Mouse (Mus musculus): Measurements from ENCODE around the gene Cyb5d1. TPM values are rescaled to one million over a fixed set of nuclear protein-coding genes. Genes with fewer than 3 reads are reported as not detected.
"Not testable (repeated sequence)": the region's sequence is repeated elsewhere in the genome, so short reads cannot be mapped to it uniquely, and the experiment has no call there.

Cyb5d1 gene
- polyA plus RNA-seq, 1 experiment from 2014 or later, result 44.3 TPM

GRCm38 (mm10) chr11:69398486-69399200, 3.2 kb upstream of the Cyb5d1 start:
- H3K36me3 ChIP-seq, result peaks cover 46% of the 10 kb centered on the region
- no peaks in the 10 kb centered on the region for H3K9me3 ChIP-seq
- no peak overlapping the region for H3K4me3 ChIP-seq
- no peaks in the 10 kb centered on the region; the same call in 1 of the 2 replicates for H3K27me3 ChIP-seq
- no peak for ATAC-seq (replicated peaks)
- 29% methylated on average over 21 of the region's 21 CpGs for WGBS
- H3K27ac ChIP-seq (replicated peaks), result no peak overlapping the region
- peaks cover 32% of the 10 kb centered on the region for H3K4me1 ChIP-seq
- no peak overlapping the region for H3K9ac ChIP-seq (replicated peaks)
- no peak overlapping the region for H3K4me2 ChIP-seq (replicated peaks)

- 12% methylated on average over 16 of the region's 16 CpGs for WGBS
- Histone ChIP-seq H3K4me2 (replicated peaks) (peak within 1 kb of the TSS; percentile 65; the same call in 1 of the 2 replicates), H3K27me3 (no peaks in the 10 kb centered on the region; the same call in 1 of the 2 replicates), H3K4me1 (peaks cover 32% of the 10 kb centered on the region), H3K4me3 (peak within 1 kb of the TSS; percentile 7; the same call in 1 of the 2 replicates), H3K36me3 (peaks cover 41% of the 10 kb centered on the region), H3K9ac (replicated peaks) (0 out of 2 replicates have a peak within 1 kb of the TSS, but pooled peaks have one; percentile 2), H3K9me3 (no peaks in the 10 kb centered on the region), H3K27ac (replicated peaks) (peak within 1 kb of the TSS; percentile 98; the same call in 1 of the 2 replicates)
- ATAC-seq (replicated peaks), result no peak
Measured at GRCm38 (mm10) chr11:69398059-69398458, 2.6 kb upstream of the Cyb5d1 start, which contains the start of gene Tmem88. Tmem88 (minus strand) TSS chr11:69398234.

GRCm38 (mm10) chr11:69397581-69398057, 2.2 kb upstream of the Cyb5d1 start:
- Histone ChIP-seq H3K9ac (replicated peaks) (0 out of 2 replicates have a peak overlapping the region, but pooled peaks have one; percentile 2), H3K4me3 (peak overlapping the region; percentile 7; the same call in 1 of the 2 replicates), H3K27ac (replicated peaks) (no peak overlapping the region), H3K4me2 (replicated peaks) (no peak overlapping the region), H3K4me1 (peaks cover 32% of the 10 kb centered on the region), H3K9me3 (no peaks in the 10 kb centered on the region), H3K36me3 (peaks cover 37% of the 10 kb centered on the region), H3K27me3 (no peaks in the 10 kb centered on the region; the same call in 1 of the 2 replicates)
- WGBS, result 9% methylated on average over 24 of the region's 24 CpGs
- no peak for ATAC-seq (replicated peaks)

GRCm38 (mm10) chr11:69396772-69397171, 1.3 kb upstream of the Cyb5d1 start:
- peaks cover 32% of the 10 kb centered on the region for H3K4me1 ChIP-seq
- ATAC-seq (replicated peaks), result no peak
- peak overlapping the region; percentile 92 for H3K9ac ChIP-seq (replicated peaks)
- H3K4me2 ChIP-seq (replicated peaks), result peak overlapping the region; percentile 65
- peaks cover 32% of the 10 kb centered on the region for H3K36me3 ChIP-seq
- no peaks in the 10 kb centered on the region for H3K9me3 ChIP-seq
- H3K27me3 ChIP-seq, result no peaks in the 10 kb centered on the region; the same call in 1 of the 2 replicates
- peak overlapping the region; percentile 98; the same call in 1 of the 2 replicates for H3K27ac ChIP-seq (replicated peaks)
- peak overlapping the region; percentile 76 for H3K4me3 ChIP-seq
- 27% methylated on average over 11 of the region's 11 CpGs for WGBS

- H3K4me1 ChIP-seq, result peaks cover 29% of the 10 kb centered on the region
- H3K4me3 ChIP-seq, result peak overlapping the region; percentile 76
- peak overlapping the region; percentile 92 for H3K9ac ChIP-seq (replicated peaks)
- H3K27ac ChIP-seq (replicated peaks), result peak overlapping the region; percentile 98
- peak overlapping the region; percentile 65 for H3K4me2 ChIP-seq (replicated peaks)
- H3K27me3 ChIP-seq, result no peaks in the 10 kb centered on the region; the same call in 1 of the 2 replicates
- no peaks in the 10 kb centered on the region for H3K9me3 ChIP-seq
- peak; percentile 90 for ATAC-seq (replicated peaks)
- H3K36me3 ChIP-seq, result peaks cover 22% of the 10 kb centered on the region
- WGBS, result under 1% methylated on average over 48 of the region's 48 CpGs
Measured at GRCm38 (mm10) chr11:69395634-69396373, 373 bp upstream of the Cyb5d1 start.

GRCm38 (mm10) chr11:69394591-69395167, 752 bp downstream of the Cyb5d1 start:
- H3K4me3 ChIP-seq, result peak overlapping the region; percentile 76
- ATAC-seq (replicated peaks); H3K27me3 ChIP-seq; H3K9me3 ChIP-seq: not testable (repeated sequence)
- peaks cover 11% of the 10 kb centered on the region for H3K36me3 ChIP-seq
- H3K9ac ChIP-seq (replicated peaks), result peak overlapping the region; percentile 67
- H3K27ac ChIP-seq (replicated peaks), result peak overlapping the region; percentile 98
- peaks cover 30% of the 10 kb centered on the region for H3K4me1 ChIP-seq
- H3K4me2 ChIP-seq (replicated peaks), result peak overlapping the region; percentile 65
- under 1% methylated on average over 31 of the region's 31 CpGs for WGBS

GRCm38 (mm10) chr11:69390400-69391034, 4.9 kb downstream of the Cyb5d1 start:
- Histone ChIP-seq H3K27me3 (no peaks in the 10 kb centered on the region), H3K36me3 (peaks cover 4% of the 10 kb centered on the region; the same call in 1 of the 2 replicates), H3K27ac (replicated peaks) (no peak overlapping the region), H3K9ac (replicated peaks) (no peak overlapping the region), H3K9me3 (no peaks in the 10 kb centered on the region), H3K4me3 (no peak overlapping the region), H3K4me2 (replicated peaks) (no peak overlapping the region), H3K4me1 (peaks cover 15% of the 10 kb centered on the region)
- 47% methylated on average over 10 of the region's 10 CpGs for WGBS
- ATAC-seq (replicated peaks), result peak; percentile 30

- 57% methylated on average over 14 of the region's 14 CpGs for WGBS
- no peak overlapping the region for H3K4me3 ChIP-seq
- H3K27ac ChIP-seq (replicated peaks), result no peak overlapping the region
- no peak overlapping the region for H3K4me2 ChIP-seq (replicated peaks)
- H3K27me3 ChIP-seq, result no peaks in the 10 kb centered on the region
- H3K9me3 ChIP-seq, result no peaks in the 10 kb centered on the region
- H3K4me1 ChIP-seq, result peaks cover 15% of the 10 kb centered on the region
- no peak overlapping the region for H3K9ac ChIP-seq (replicated peaks)
- ATAC-seq (replicated peaks), result no peak
- H3K36me3 ChIP-seq, result peaks cover 4% of the 10 kb centered on the region; the same call in 1 of the 2 replicates
Measured at GRCm38 (mm10) chr11:69389531-69390399, 5.7 kb downstream of the Cyb5d1 start.

- no peak for ATAC-seq (replicated peaks)
- H3K4me3 ChIP-seq, result no peak overlapping the region
- no peaks in the 10 kb centered on the region for H3K27me3 ChIP-seq
- H3K27ac ChIP-seq (replicated peaks), result no peak overlapping the region
- peaks cover 4% of the 10 kb centered on the region; the same call in 1 of the 2 replicates for H3K36me3 ChIP-seq
- 96% methylated on average over 4 of the region's 4 CpGs for WGBS
- no peak overlapping the region for H3K9ac ChIP-seq (replicated peaks)
- H3K4me1 ChIP-seq, result peaks cover 9% of the 10 kb centered on the region
- no peaks in the 10 kb centered on the region for H3K9me3 ChIP-seq
- H3K4me2 ChIP-seq (replicated peaks), result no peak overlapping the region
Measured at GRCm38 (mm10) chr11:69388680-69389079, 6.8 kb downstream of the Cyb5d1 start.

GRCm38 (mm10) chr11:69386758-69387157, 8.7 kb downstream of the Cyb5d1 start:
- H3K4me1 ChIP-seq, result peaks cover 16% of the 10 kb centered on the region
- H3K9ac ChIP-seq (replicated peaks), result no peak overlapping the region
- no peaks in the 10 kb centered on the region for H3K9me3 ChIP-seq
- H3K27me3 ChIP-seq, result no peaks in the 10 kb centered on the region
- no peak overlapping the region for H3K4me3 ChIP-seq
- H3K27ac ChIP-seq (replicated peaks), result no peak overlapping the region
- 84% methylated on average over 7 of the region's 7 CpGs for WGBS
- H3K36me3 ChIP-seq, result no peaks in the 10 kb centered on the region
- no peak overlapping the region for H3K4me2 ChIP-seq (replicated peaks)
- no peak for ATAC-seq (replicated peaks)

Data from forebrain, embryonic 15.5 days (tissue).